Mouse (Mus musculus): Measurements from ENCODE around the gene Ubtd2.
A peak's percentile ranks its signal among the peaks of the same experiment; 100 is the strongest.

The Ubtd2 gene

DNA sequence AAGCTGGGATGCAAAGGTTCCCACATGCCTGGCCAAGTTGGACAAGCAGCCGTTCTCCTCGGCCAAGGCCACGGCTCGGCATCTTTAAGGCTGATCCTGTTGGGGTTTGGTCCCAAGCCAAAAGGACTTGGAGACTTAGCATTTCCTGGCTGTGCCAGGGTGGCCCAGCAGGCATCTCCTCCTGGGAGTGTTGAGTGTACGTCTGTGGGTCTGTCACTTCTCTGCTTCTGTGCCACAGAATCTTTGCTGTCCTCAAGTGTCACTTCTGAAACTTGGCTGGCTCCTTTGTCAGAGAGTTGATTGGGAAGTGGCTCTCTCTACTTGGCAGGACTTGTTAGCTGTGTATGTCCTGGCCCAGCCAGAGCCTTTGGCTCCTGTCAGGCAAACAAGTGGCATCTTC is 91.3 kb downstream of the Ubtd2 start:
- no peak for DNase-seq (ENCODE audit: low spot score)

DNA sequence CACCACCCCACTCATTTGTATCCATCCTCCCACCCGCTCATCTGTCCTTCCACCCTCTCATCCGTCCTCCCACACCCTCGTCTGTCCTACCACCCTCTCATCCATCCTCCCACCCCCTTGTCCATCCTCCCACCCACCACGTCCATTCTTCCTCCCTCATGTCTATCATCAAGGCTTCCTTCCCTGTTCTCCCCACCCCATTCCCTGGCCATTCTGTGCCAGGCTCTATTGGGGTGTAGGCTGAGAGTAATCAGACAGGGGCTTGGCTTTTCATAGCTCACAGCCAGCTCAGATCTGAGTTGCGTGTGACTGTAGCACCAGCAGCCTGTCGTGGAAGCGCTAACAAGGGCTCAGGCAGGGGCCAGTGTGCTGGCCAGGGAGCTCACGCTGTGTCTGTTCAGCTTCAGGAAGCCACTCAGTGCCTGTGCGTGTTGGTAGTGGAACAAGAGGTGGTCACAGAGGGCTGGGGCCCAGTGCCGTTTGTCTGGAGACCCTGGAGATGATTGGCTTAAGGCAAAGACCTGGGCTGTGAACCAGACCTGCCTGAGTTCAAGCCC is 92.3 kb downstream of the Ubtd2 start:
- DNase-seq (ENCODE audit: low spot score), result no peak

DNA sequence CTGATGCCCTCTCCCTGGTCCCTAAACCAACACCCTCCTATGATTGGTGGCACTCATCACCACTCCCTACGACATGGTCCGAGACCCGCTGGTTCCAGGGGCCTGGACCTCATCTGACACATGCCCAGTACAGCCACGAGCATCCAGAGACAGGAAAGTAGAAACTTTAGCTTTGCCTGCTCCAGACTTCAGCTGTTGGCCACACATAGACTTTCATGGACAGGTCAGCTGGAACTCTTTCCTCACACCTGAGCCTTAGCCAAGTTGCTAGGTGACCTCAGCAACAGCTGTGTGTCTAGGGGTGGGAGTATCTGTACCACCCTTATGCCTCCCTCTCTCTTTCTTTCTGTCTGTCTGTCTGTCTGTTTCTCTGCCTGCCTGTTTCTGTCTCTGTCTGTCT is 93.1 kb downstream of the Ubtd2 start:
- no peak for DNase-seq (ENCODE audit: low spot score)

DNA sequence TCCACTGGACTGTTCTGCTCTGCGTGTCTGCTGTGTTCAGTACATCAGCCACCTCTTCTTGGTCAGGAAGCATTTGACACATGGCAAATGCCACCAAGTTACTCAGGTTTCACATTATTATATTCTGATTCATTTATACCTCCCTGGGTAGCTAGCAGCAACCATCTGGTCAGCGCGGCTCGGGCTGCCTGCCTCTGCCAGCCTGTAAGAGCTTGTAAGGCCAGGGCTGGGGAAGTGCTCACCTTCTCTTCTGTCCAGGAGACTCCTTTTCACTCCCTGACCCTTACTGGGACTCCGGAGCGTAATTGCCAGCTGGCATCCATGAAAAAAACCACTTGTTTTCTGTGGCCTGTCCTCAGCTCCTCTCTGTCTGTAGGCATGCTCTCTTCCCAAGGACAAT is 94.1 kb downstream of the Ubtd2 start:
- DNase-seq (ENCODE audit: low spot score), result no peak

DNA sequence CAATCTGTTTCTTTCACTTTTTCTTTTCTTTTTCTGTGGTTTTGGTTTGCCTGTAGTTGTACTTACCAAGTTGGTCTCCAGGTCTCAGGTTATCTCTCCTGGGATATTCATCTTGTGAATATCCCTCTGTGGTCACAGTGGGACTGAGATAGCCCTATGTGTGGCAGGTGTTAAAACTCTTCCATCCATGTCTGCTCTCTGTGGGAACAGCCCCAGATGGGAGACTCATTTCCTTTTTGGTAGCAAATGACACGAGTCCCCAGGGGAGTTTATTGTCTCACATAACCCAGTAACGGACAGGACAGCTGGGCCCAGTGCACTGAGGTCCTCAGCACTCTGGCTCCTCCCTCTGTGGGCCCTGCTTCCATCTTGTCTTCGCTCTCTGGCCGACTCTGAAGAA is 94.9 kb downstream of the Ubtd2 start:
- DNase-seq (ENCODE audit: low spot score), result peak; percentile 40

DNA sequence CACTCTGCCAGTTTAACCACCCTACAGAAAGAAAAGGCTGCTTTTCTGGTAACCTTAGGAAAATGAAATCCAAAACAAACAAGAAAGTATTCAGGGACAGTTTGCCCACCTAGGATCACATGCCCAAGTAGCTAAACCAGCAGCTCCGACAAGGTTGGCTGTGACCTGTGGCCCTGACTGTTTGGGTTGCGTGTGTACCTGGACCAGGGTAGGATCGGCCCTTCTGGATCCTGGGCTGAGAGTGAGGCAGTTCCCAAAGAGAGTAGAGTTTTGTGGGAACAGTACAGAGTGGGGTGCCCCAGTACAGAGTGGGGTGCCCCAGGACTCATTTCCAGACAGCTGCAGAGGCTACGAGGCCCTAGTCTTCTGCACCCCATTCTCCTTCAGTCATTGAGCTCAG is 95.9 kb downstream of the Ubtd2 start:
- no peak for DNase-seq (ENCODE audit: low spot score)

DNA sequence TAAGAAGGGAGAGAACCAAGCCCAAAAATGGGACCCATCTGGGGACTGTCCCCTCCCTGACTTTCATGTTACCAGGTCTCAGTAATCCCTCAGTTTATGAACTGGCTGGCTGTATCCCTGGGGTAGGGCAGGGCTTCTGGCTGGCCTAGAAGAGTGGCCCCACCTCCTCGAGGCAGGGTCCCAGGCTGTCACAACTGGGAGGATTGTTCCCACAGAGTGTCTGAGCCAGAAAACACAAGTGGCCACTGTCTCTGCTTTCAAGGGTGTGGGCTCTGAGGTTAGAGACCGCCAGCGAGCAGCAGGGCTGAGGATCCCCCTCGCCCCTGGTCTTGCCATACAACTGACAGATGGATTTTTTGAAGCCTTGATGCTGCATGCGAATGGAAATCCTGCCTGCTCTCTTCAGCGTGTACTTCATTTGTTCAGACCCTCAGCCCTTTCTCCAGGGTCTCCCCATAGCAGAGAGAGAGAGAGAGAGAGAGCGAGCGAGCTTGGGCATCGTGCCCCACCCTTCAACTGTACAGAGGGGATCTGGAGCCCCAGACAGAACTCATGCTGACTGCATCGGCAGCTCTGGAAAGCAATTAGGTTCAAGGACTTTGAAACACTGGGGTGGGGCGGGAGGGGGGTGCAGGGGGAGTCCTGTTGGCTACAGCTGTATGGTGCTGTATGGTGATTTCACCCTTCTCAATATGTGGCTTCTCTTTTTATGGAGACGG is 96.6 kb downstream of the Ubtd2 start:
- no peak for DNase-seq (ENCODE audit: low spot score)

DNA sequence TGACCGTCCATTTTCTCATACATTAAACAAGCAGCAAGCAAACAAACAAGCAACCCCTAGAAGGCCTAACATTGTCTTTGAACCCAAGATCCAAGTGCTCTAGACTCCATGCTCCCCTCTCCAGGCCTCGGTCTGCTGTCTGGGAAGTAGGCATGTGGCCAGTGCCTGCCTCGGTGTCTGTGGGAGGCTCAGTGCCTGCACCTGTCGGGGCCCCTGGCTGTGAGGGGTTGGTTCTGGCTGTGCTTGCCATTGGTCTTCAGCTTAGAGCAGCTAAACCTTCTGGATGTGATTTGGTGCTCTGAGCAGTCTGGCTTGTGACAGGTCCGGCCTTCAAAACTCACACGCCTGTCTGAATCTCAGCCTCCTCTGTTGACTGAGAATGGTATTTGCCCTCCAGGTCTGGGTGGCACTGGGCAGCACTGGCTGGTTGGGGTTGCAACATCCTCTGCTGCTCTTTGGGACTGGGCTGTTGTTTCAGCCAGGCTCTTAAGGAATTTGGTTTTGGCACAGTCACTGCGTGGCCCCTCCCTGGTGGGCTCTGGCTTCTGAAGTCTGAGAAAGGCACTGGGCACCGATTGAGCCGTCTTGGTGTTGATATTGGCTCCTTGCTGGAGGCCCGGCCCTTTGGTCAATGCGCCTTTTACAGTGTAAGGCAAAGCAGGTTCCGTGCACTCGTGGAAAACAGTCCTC is 97.4 kb downstream of the Ubtd2 start:
- DNase-seq (ENCODE audit: low spot score), result no peak

DNA sequence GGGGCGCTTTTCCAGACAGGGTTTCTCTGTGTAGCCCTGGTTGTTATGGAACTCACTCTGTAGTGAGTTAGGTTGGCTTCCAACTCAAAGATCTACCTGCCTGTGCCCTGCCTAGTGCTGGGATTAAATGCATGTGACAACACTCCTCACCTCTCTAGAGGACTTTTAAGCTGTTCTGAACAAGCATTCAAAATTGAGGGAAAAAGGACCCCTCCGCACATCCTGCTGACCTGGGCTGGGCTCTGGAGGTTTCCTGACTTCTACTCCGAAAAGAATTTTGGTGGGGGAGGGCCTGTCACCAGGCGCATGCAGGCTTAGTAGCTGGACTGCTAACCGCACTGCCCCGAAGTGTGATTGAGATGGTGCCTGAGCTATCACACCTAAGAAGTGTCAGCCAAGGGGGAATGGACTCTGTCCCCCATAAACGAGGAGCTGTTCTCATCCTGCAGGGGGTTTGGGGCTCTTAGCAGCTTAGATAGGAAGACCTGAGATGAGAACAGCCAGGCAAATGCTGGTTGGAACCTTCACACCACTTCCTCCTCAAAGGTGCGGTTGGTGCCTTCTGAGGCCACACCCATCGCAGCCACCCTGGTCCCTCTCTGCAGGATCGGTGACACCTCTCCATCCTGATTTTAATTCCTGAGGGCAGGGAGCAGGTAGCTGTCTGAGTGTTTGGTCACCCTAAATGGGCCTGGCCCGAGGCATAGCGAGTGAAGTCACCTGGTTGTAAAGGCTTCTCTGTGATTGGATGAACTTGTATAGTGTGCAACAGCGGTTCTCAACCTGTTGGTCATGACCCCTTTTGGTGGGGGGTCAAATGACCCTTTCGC is 98.4 kb downstream of the Ubtd2 start:
- DNase-seq (ENCODE audit: low spot score), result no peak

DNA sequence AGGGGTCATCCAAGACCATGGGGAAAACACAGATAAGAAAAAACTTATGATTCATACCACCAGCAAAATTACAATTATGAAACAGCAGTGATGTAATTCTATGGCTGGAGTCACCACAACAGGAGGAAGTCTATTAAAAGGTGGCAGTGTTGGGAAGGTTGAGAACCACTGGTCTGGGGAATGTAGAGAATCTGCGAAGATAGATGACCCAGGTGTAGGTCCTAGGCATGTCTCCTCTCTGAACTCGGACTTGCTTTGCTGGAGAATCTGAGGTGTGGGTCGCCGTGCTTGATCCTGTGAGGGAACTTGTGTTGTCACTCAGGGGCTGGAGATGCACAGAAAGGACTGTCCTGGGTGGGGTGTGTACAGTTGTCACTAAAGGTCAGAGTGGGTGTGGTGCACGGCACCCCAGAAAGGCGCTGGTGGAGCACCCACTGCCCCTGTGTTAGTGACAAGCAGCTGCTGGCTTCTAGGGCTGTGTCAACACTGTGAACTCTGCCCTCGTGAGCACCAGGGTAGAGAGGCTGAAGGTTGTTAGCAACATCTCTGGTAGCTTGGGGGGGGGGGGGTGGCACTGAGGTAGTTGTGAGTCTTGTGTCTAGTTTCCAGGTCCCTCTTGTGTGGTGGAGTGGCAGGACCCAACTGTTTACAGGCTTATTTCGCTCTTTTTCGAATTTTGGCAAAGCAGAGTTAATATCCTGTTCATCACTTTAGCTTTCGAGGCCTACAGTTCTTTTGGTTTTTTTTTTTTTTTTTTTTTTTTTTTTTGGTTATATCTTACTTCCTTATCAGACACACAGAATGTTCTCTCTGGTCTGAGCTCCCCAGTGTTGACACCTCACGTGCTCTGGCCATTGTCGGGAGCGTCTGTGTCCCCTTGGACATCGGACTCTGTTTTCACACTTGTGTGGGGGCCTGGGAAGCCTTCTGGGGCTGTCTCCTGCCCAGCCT is 99.2 kb downstream of the Ubtd2 start:
- DNase-seq (ENCODE audit: low spot score), result no peak

DNA sequence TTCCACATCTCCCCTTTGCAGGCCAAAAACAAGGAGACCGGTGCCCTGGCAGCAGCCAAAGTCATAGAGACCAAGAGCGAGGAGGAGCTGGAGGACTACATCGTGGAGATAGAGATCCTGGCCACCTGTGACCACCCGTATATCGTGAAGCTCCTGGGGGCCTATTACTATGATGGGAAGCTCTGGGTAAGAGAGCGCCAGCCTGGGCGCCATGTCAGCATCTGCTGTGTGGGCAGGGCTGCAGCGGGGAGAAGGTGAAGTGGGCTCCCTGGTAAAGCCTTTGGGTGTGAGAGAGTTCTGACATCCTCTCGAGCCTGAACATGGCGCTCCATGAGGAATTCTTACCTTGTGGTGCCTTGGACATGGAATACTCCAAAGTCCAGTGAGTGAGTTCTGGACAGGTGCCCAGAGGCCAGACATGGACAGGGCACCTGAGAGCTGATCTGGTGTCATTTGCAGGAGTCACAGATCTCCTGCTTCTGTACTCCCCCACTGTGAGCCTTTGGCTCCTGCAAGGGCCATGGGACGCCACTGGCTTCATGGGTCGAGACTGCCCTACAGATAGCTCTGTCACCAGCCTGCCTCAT is 100.0 kb downstream of the Ubtd2 start:
- DNase-seq (ENCODE audit: low spot score), result no peak

DNA sequence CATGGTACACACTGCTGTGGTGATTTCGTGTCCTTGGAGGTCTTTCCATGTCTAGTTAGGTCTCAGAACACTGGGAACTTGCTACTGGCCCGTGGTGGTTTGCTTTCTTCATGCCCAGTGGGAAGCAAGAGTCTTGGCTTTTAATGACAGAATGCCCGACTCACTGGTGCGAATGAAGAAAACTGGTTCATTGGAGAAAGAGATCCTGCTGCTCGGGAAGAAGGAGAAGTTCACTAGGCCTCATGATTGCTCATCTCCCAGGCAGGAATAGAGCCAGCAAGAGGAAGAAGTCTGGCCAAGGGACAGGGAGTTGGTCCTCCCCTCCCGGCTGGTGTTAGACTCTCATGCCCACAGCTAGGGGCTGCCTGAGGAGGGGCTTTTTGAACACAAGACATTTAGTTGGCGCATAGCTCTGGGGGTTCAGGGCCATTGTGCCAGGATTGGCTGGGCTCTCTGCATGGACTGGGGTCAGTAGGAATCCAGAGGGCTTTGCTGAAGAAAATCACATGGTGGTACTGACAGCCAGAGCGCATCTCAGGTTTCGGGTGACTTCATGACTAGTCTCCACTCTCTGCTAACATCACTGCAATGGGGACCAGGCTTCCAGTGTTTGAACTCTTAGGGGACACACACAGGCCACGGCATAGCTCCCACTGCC is 101.3 kb downstream of the Ubtd2 start:
- no peak for DNase-seq (ENCODE audit: low spot score)

DNA sequence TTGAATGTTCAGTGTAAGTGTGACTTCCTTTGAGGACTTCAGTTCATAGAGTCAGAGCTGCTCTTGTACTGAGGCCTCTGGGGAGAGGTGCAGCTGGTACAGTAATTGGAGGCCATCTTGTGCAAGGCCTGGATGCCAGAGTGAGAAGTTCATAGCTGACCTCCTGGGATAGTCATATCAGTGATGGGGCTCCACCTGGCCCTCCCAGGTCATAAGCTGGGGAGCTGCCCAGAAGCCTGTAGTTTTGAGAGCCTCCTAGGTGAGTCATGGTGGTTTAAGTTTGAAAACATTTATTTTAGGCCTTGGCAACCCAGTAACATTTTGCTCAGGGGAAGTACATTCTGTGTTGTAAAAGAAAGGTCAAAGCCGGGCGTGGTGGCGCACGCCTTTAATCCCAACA is 102.9 kb downstream of the Ubtd2 start:
- no peak for DNase-seq (ENCODE audit: low spot score)

DNA sequence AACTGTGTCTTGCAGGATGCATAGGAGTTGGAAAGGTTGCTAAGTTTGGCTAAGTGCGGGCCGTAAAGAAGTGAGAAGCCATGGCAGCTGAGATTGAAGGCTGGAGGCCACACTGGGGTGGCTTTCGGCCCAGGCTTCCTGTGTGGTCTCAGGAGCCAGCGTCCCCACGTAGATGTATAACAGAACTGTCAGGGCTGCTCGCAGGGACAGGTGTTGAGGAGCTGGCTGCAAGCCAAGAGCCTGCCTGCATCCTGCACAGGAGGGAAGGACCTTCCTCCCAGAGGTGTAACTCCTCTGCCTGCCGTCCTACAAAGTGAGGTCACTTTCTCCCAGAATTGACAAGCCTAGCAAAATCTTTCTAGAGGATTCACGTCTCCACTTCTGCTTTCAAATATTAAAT is 103.5 kb downstream of the Ubtd2 start:
- DNase-seq (ENCODE audit: low spot score), result no peak

DNA sequence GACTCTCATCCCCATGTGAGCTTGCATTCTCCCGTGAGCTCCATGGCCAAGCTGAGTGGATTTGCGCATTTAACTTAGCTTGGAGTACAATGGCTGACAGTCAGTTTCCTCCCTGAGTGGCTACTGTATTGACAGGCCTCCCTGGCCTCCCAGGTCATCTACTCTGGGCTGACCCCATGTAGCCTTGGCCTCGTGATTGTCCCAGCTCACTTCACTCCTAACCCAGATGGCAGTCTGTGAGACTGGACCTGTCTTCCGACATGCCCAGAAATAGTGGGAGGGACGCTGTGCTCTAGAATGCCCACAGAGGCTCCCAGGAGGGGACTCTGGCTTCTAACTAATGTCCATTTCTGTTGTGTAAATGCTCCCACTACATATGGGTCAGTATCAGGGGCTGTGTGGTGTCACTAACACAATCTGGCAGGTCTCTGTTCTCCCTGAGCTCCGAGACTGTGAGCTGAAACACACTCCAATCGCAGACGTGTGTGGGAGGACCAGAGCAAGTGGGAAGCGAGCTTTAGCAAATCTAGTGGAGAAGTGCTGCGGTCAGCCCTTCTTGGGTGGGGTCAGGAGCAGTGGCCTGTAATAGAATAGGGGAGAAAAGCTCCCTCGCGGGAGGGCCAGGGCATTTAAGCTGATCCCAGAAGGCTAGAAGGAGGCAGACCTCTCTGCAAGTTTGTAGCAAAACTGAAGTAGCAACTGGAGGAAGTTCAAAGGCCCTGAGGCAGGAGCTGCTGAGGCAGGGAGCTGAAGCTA is 105.0 kb downstream of the Ubtd2 start:
- DNase-seq (ENCODE audit: low spot score), result no peak

DNA sequence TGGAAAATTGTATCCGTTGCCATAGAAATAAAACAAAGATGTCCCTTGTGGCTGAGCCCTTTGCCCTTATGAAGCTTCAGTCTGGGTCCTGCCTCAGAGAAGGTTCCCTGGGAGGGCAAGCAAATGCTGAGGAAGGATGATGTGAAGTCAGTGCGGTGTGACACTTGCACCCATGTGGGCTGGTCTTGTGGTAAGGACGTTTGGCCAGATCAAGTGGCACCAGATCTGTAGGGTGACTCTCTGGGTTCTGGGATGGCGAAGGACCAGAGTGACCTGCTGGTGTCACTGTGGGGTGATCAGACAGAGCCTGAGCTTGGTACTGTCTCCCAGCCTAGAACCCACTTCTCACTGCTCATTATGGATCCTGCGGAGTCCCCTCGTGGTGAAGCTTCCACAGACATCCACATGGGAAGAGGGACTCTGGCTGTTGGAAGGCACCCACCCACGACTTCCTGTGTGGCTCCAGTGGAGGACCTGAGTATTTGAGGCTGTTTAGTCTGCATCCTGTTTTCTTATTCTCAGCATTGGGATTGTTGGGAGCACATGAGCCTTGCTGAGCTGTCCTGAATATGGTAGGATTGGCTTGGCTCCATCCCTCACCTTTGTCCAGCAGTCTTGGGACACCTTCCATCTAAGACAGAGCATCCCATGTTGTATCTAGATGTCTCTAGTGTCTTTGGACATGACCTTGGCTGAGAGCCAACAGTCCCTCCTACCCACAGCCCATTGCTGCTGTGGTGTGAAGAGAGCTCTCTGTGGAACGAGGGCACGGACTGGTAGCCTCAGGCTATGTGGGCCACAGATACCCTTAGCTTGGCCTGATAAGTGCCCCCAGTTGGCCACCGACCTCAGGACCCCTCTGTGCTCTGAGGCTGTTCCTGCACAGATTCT is 106.5 kb downstream of the Ubtd2 start:
- DNase-seq (ENCODE audit: low spot score), result no peak

DNA sequence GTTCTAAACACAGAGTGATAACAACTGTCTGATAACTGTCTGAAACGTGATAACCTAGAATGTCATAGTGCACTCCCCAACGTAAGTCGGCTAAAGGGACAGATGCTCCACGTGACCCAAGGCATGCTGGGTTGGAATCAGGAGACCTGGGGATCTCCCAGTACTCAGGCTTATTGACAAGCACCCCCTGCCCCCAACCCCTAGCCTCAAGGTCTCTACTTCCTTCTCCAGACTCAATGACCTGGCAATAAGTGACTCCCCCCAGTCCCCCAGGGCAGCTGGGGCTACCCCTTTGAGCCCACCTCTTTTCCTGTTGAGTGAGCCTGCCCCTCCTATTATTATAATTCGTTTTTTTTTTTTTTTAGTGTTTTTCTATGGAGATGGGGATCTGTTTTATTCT is 107.5 kb downstream of the Ubtd2 start:
- no peak for DNase-seq (ENCODE audit: low spot score)

DNA sequence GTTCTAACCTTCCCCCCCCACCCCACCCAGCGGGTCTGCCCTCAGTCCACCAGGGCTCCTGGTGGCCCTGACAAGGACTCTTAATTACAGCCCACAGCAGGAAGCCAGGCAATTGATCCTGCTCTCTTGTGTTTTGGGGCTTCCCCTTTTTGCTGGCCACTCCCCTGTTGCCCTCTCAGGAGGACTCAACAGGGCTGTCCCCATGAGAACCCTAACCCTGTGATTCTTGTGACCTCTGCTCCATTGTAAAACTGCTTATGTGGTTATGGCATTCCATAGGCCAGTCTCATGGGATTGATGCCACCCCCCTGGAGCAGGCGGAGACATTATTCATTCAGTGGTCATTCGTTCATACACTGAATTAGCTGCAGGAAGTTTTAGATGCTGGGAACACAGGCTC is 108.5 kb downstream of the Ubtd2 start:
- DNase-seq (ENCODE audit: low spot score), result no peak

DNA sequence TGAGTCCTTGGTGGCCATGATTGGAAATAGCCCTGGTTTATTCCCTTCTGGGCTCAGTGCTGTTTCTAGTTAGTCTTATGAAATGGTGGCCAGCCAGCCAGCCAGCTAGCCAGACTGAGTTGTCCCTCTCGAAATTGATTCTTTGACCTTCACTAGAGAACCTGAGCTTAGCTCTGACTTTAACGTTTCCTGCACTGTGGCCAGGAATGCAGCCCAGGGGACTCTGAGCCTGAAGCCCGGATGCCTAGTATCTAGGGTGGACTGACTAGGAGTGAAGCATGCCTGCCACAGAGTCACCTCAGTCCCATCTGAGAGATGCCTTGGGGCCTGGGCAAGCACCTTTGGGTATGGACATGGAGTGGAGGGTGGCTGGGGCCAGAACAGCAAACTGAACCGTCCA is 109.5 kb downstream of the Ubtd2 start:
- DNase-seq (ENCODE audit: low spot score), result no peak
